Mouse (Mus musculus): Measurements from ENCODE around the gene Nmnat2. TPM values are rescaled to one million over a fixed set of nuclear protein-coding genes. Genes with fewer than 3 reads are reported as not detected.

The Nmnat2 gene
- total and polyA plus RNA-seq, 2 experiments from 2014 or later: 70.5 to 120 TPM

DNA sequence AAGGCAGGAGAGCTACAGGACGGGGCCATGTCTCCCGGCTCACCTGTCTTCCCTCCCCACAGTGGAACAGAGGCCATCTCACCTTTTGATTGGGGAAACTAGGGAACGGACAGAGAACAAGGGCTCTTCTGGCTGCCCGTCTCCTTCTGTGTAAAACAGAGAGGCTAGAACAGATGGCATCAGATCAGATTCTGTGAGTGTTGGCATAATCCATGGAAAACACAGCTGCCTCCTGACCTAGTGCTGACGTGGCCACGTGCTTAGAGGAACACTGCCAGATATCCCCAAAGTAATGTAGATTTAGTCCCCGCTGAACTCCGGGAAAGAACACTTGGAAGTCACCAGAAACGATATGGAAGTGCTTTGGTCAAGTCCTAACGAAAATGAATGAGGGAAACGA is 90.6 kb downstream of the Nmnat2 start:
- WGBS: 47% methylated on average over 11 of the region's 11 CpGs
- Histone ChIP-seq H3K27ac (no peak overlapping the region), H3K36me3 (ENCODE audit: insufficient read depth, low read length) (no peaks in the 10 kb centered on the region), H3K4me1 (ENCODE audit: insufficient read depth, low read length) (peaks cover 27% of the 10 kb centered on the region), H3K4me2 (ENCODE audit: low read depth, low read length) (no peak overlapping the region), H3K4me3 (ENCODE audit: low read length) (no peak overlapping the region), H3K9me3 (ENCODE audit: low read length) (no peaks in the 10 kb centered on the region), H3K27me3 (ENCODE audit: insufficient read depth, low read length) (no peaks in the 10 kb centered on the region), H3K9ac (replicated peaks; ENCODE audit: low read length) (no peak overlapping the region)
- DNase-seq (ENCODE audit: low spot score): peak; percentile 75
- no peak for TF ChIP-seq CTCF (IDR thresholded peaks at IDR 0.05; ENCODE audit: low read depth)
- ATAC-seq: no peak

DNA sequence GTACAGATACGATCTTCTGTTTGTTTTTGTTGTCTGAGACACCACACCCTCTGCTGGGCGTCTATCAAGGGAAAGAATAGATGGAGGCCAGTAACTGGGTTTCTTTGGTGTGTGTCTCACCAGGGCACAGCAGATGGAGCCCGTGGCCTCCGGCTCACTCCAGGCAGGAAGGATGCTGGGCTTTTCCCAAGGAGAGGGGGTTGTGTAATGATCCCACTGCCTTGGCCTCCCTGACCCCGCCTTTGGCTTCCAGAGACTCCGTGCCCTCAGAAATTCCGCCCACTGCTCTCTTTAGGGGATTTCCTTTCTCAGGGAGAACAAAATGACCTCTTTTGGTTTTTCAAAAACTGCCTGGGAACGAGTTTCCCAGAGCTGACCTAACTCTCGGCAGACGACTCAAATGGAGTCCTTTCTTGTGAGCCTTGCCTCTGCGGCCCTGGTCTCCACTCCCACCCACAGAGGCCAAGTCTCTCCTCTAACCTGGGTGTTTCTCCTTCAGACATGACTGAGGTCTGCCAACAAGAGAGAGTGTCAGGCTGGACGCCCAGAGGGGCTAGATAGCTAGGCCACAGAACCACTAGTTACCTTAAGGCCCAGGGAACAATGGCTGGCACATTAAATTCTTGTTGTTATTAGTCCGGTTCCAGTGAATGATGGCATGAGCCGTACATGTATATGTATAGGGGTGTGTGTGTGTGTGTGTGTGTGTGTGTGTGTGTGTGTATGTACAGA is 93.5 kb downstream of the Nmnat2 start:
- Histone ChIP-seq H3K4me1 (ENCODE audit: insufficient read depth, low read length) (peaks cover 18% of the 10 kb centered on the region; the same call in 1 of the 2 replicates), H3K9me3 (ENCODE audit: low read length) (no peaks in the 10 kb centered on the region), H3K4me2 (ENCODE audit: low read depth, low read length) (no peak overlapping the region), H3K27me3 (ENCODE audit: insufficient read depth, low read length) (0 out of 2 replicates have a peak, but pooled peaks cover 6% of the 10 kb centered on the region), H3K27ac (no peak overlapping the region), H3K4me3 (ENCODE audit: low read length) (no peak overlapping the region), H3K9ac (replicated peaks; ENCODE audit: low read length) (no peak overlapping the region), H3K36me3 (ENCODE audit: insufficient read depth, low read length) (no peaks in the 10 kb centered on the region)
- peak; percentile 64 for TF ChIP-seq CTCF (IDR thresholded peaks at IDR 0.05; ENCODE audit: low read depth)
- 27% methylated on average over 14 of the region's 14 CpGs for WGBS
- ATAC-seq: peak; percentile 56; the same call in 1 of the 2 replicates
- peak; percentile 67 for DNase-seq (ENCODE audit: low spot score)

DNA sequence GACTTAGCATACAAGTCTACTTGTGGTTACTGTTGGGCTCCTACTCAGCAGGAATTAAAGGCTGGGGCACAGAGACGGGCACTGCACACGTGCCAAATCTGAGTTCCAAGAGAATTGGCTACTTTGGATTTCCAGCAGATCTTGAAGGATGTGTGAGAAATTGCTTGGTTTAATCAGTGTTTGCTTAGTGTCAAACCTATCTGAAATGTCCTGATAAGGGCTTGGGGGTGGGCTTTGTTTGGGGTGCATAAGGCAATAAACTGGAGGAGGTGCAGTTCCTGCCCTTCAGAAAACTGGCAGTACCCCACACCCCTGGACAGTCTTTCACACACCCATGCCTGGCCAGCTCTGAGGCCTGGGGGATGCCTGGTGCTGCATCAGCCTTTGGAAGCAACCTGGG is 94.7 kb downstream of the Nmnat2 start:
- Histone ChIP-seq H3K9ac (replicated peaks; ENCODE audit: low read length) (no peak overlapping the region), H3K9me3 (ENCODE audit: low read length) (no peaks in the 10 kb centered on the region), H3K36me3 (ENCODE audit: insufficient read depth, low read length) (no peaks in the 10 kb centered on the region), H3K4me1 (ENCODE audit: insufficient read depth, low read length) (peaks cover 18% of the 10 kb centered on the region), H3K27ac (no peak overlapping the region), H3K27me3 (ENCODE audit: insufficient read depth, low read length) (0 out of 2 replicates have a peak, but pooled peaks cover 6% of the 10 kb centered on the region), H3K4me3 (ENCODE audit: low read length) (no peak overlapping the region), H3K4me2 (ENCODE audit: low read depth, low read length) (no peak overlapping the region)
- 50% methylated on average over 2 of the region's 2 CpGs for WGBS
- no peak for ATAC-seq
- no peak for DNase-seq (ENCODE audit: low spot score)
- TF ChIP-seq CTCF (IDR thresholded peaks at IDR 0.05; ENCODE audit: low read depth): no peak

DNA sequence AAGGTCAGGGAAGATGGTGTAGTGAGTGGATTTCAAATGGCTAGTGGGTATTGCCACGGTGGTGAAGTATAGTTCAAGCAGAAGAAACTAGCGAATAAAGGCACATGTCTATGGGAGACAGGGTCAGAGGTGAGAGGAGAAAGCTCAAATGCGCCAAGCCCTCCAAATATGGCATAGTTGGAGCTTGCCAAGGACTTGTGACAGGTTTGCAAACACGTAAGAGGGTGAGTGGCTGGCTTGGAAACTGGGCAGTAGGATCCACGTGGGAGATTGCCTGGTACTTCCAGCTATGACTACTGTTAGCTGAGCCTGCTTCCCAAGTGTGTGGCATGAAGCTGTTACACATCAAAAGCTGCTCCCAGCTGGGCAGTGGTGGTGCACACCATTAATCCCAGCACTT is 96.7 kb downstream of the Nmnat2 start:
- no peak for ATAC-seq
- no peaks in the 10 kb centered on the region for H3K36me3 ChIP-seq (ENCODE audit: insufficient read depth, low read length)
- H3K27ac ChIP-seq: no peak overlapping the region
- no peak overlapping the region for H3K4me2 ChIP-seq (ENCODE audit: low read depth, low read length)
- DNase-seq (ENCODE audit: low spot score): no peak
- WGBS: 72% methylated on average over 5 of the region's 5 CpGs
- 0 out of 2 replicates have a peak, but pooled peaks cover 9% of the 10 kb centered on the region for H3K27me3 ChIP-seq (ENCODE audit: insufficient read depth, low read length)
- H3K9me3 ChIP-seq (ENCODE audit: low read length): no peaks in the 10 kb centered on the region
- peaks cover 21% of the 10 kb centered on the region for H3K4me1 ChIP-seq (ENCODE audit: insufficient read depth, low read length)
- no peak overlapping the region for H3K4me3 ChIP-seq (ENCODE audit: low read length)
- no peak overlapping the region for H3K9ac ChIP-seq (replicated peaks; ENCODE audit: low read length)
- no peak for TF ChIP-seq CTCF (IDR thresholded peaks at IDR 0.05; ENCODE audit: low read depth)

DNA sequence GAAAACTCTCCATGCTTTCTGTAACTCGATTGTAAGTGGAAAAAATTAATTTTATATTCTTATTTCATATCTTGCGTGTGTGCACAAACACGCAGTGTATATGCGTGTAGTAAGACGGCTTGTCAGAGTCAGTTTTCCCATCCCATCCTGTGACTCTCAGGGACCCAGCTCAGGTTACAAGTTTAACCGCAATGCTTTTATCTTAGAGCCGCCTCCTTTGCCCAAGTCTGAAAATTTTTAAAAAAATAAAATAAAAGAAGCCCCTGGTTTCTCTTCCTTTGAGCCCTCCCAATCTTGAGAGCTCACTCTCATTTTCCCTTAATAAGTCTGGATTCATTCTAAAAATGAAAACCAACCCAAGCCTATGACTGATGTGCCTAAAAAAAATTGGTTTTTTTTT is 98.8 kb downstream of the Nmnat2 start:
- 0 out of 2 replicates have a peak, but pooled peaks cover 9% of the 10 kb centered on the region for H3K27me3 ChIP-seq (ENCODE audit: insufficient read depth, low read length)
- H3K27ac ChIP-seq: no peak overlapping the region
- H3K4me3 ChIP-seq (ENCODE audit: low read length): no peak overlapping the region
- ATAC-seq (no peak), DNase-seq (ENCODE audit: low spot score) (no peak)
- H3K9me3 ChIP-seq (ENCODE audit: low read length): no peaks in the 10 kb centered on the region
- H3K9ac ChIP-seq (replicated peaks; ENCODE audit: low read length): no peak overlapping the region
- no peak overlapping the region for H3K4me2 ChIP-seq (ENCODE audit: low read depth, low read length)
- WGBS: 21% methylated on average over 7 of the region's 7 CpGs
- TF ChIP-seq CTCF (IDR thresholded peaks at IDR 0.05; ENCODE audit: low read depth): no peak
- no peaks in the 10 kb centered on the region for H3K36me3 ChIP-seq (ENCODE audit: insufficient read depth, low read length)
- peaks cover 16% of the 10 kb centered on the region for H3K4me1 ChIP-seq (ENCODE audit: insufficient read depth, low read length)

DNA sequence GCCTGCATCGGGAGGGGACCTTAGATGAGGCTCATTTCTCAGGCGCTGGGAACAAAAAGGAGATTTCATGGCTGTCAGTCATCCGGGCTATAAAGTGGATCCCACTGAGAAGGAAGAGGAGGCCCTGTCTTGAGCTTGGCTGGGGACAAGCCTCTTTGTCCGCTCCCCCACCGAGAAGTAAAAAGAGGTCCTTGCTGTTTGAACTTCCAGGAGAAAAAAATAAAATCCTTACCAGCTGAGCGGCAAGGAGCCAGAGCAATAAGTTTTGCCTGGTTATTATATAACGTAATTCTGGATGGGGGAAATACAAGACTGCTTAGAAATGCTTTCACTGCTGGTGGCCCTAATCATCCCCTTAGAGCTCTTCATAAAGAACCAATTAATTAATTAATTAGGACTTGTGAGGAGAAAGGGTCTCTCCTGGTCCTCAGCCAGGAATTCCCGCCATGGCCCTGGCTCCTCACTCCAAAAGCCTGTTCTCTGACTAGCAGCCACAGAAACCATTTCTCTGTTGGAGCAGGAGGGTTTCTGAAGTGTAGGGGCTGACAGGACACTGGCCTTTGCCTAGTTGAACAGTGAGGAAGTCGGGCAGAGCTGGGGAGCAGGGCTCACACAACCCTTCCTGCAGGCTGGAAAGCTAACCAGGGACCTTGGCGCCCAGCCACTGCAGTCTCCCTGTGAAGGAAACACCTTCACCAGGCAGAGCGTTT is 99.5 kb downstream of the Nmnat2 start:
- peak; percentile 83 for ATAC-seq
- H3K36me3 ChIP-seq (ENCODE audit: insufficient read depth, low read length): no peaks in the 10 kb centered on the region
- no peak for TF ChIP-seq CTCF (IDR thresholded peaks at IDR 0.05; ENCODE audit: low read depth)
- H3K27me3 ChIP-seq (ENCODE audit: insufficient read depth, low read length): 0 out of 2 replicates have a peak, but pooled peaks cover 9% of the 10 kb centered on the region
- peak; percentile 64 for DNase-seq (ENCODE audit: low spot score)
- H3K9me3 ChIP-seq (ENCODE audit: low read length): no peaks in the 10 kb centered on the region
- no peak overlapping the region for H3K9ac ChIP-seq (replicated peaks; ENCODE audit: low read length)
- H3K27ac ChIP-seq: no peak overlapping the region
- H3K4me3 ChIP-seq (ENCODE audit: low read length): no peak overlapping the region
- no peak overlapping the region for H3K4me2 ChIP-seq (ENCODE audit: low read depth, low read length)
- 17% methylated on average over 11 of the region's 11 CpGs for WGBS
- peaks cover 16% of the 10 kb centered on the region for H3K4me1 ChIP-seq (ENCODE audit: insufficient read depth, low read length)
